Mouse (Mus musculus) urinary bladder, postnatal 25 days (tissue): ENCODE data around the gene Mfsd11.
"Not testable (repeated sequence)": the region's sequence is repeated elsewhere in the genome, so short reads cannot be mapped to it uniquely, and the experiment has no call there.

Experiments
- DNase-seq: peaks from one replicate; pipeline ENCODE4 v3.0.0; 2022; ENCODE audit warnings: low spot score

The Mfsd11 gene

GRCm38 (mm10) chr11:116821057-116821940 lies 30.9 kb upstream of the Mfsd11 start:
- DNase-seq = no peak

DNA sequence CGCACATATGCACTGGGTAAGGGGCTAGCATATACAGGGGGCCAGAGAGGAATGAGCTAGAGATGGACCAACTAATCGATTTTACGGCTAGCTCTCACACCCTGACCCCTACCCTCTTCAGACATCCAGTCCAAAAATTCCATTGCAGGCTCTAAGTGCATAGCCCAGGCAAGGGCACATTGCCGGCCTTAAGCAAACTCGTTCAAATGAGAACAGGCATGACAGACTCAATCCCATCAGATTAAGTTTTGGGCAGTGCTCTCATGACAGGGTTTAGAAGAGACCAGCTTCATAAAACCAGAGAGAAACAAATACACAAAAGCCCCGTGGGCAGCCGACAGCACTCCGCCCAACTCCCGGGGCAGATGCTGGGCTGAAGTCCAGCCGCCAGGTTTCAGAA lies 30.0 kb upstream of the Mfsd11 start:
- DNase-seq = no peak

- DNase-seq = no peak
Observed at GRCm38 (mm10) chr11:116822626-116823025, 29.6 kb upstream of the Mfsd11 start.

DNA sequence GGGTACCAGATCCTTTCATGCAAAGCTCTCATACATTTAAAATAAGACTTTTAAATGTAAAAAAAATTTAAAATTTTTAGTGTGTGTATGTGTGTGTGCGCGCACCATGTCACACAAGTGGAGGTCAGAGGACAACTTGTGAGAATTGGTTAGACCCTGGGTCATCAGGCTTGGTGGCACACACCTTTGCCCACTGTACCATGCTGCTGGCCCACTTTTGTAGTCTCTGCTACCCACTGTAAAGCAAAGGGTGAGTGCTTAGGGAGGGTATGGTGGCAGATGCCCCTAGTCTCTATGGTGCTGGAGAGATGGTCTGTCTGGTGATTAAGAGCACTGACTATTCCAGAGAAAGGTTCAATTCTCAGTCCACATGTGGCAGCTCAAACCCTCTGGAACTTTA lies 29.0 kb upstream of the Mfsd11 start:
- DNase-seq = no peak

- DNase-seq = not testable (repeated sequence)
Observed at GRCm38 (mm10) chr11:116823885-116824284, 28.4 kb upstream of the Mfsd11 start.

DNA sequence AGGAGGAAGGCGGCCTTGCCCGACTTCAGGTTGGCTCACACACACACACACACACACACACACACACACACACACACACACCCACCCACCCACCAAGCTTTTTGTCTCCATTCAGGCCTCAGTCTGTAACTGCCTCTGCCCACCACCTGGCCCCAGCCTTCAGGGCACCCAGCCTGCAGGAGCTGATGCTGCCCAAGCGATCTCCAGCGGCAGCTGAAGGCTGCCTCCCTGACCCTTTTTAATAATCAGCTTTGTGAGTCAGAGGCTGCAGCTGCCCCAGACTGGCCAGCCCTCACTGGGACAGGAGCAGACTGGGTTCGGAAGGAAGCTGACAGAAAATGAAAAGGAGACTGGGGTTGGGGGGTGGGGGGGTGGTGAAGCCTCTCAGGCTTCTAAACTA lies 27.0 kb upstream of the Mfsd11 start:
- no peak for DNase-seq

- DNase-seq = no peak
Observed at GRCm38 (mm10) chr11:116826550-116827504, 25.4 kb upstream of the Mfsd11 start.

DNA sequence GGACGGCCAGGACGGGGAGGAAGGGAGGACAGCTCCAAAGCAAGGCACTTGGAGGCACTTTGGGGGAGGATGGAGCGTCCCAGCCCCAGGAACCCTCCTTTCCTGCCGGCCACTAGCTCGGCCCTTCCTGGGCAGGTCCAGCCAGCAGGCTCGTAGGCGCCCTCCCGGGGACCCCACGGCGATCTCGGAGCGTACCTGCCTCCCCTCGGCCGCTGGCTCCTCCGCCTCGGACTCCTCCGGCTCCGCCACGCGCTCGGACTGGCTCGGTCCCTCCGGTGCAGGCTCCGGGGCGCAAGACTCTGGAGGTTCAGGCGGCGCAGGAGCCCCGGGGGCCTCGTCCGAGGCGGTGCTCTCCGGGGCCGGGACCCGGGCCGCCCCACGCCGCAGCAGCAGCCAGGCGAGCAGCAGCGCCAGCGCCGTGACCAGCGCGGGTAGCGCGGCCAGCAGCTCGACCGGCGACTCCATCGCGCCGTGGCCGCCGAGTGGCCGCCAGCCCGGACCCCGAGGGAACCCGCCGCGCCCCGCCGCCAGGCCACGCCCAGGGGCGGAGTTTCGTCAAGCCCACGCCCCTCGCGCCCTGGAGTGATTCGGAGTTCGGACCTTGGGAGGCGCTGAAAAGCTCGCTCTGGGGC lies 24.6 kb upstream of the Mfsd11 start, which contains the start of gene Mxra7:
TSS of gene Mxra7 (minus strand) at position 513 of the 632 bp plus-strand sequence.
- peak; percentile 86 for DNase-seq

GRCm38 (mm10) chr11:116832172-116832685 lies 20.0 kb upstream of the Mfsd11 start:
- no peak for DNase-seq

GRCm38 (mm10) chr11:116834954-116835353 lies 17.3 kb upstream of the Mfsd11 start:
- DNase-seq = no peak

GRCm38 (mm10) chr11:116836283-116836682 lies 16.0 kb upstream of the Mfsd11 start:
- DNase-seq = no peak

GRCm38 (mm10) chr11:116837441-116837840 lies 14.8 kb upstream of the Mfsd11 start:
- DNase-seq = no peak

- no peak for DNase-seq
Observed at GRCm38 (mm10) chr11:116838936-116839335, 13.3 kb upstream of the Mfsd11 start.

DNA sequence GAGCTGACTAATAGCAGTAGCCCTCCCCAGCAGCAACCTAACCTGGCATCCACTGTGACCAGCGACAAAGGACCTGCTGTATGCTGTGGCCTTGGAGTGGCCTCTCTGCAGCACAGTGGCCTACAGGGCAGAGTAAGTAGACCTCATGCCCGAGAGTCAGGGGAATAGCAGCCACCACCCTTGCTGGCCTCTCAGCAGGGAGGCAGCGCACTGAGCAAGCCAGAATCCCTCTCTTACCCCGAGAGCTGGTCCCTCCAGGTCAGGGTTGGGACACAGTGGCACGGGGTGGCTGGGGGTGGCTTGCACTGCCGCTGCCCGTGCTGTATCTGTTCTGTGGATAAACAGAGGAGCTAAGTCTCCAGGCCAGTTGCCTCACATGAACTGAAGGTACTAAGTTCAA lies 12.6 kb upstream of the Mfsd11 start:
- no peak for DNase-seq

DNA sequence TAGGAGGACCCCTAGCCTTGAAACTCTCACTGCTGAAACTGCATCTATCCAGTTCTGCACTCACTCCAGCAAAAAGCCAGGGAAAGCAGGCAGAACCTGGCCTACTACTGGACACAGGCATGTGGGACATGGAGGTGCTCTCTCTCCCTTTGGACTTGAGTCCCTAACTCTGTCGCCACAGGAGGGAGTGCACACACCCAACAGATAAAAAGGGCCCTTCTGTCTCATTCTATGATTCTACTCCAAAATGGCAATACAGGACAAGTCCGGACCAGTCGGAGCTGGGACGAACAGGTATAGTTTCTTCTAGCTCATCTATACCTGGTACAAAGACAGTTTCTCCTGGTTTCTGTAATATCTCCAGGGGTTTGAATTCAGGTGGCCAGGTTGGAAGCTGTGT lies 11.5 kb upstream of the Mfsd11 start:
- no peak for DNase-seq

DNA sequence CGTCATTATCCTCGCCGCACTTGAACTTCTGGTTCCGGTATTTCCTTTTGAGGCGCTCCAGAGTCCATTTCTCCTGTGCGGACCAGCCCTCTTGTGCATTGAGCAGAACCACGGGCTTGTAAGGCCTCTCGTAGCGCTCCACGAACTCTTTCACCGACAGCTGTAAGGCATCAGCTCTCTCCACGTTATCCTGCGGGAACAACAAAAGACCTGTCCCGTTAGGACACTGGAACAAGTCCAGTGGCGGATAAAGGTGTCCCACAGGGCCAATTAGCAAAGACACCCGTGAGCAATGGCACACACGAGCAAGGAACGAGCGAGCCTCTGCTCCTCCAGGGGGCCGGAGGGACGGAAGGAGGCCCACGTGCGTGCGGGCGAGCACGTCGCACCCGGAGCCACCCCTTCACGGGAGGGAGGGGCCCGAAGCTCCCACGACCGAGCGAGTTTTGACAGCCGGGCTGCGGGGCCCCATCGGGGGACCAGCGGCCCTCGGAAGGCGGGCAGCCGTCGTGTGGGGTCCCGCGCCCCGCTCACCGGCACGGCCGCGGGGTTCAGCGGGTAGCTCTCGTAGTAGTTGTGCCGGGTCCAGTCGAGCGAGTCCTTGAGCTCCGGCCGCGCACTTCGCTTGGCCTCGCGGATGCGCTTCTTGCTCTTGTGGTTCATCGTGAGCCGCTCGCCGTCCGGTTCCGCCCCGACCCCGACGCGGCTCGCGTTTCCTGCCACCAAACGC lies 9.5 kb upstream of the Mfsd11 start:
- DNase-seq = peak; percentile 54

- peak; percentile 89 for DNase-seq
Observed at GRCm38 (mm10) chr11:116843261-116844233, 8.7 kb upstream of the Mfsd11 start, which contains the start of the genes Mettl23 and Jmjd6. Gene Mettl23, plus strand, starts transcription at chr11:116843278. Gene Jmjd6, minus strand, starts transcription at chr11:116843449.

DNA sequence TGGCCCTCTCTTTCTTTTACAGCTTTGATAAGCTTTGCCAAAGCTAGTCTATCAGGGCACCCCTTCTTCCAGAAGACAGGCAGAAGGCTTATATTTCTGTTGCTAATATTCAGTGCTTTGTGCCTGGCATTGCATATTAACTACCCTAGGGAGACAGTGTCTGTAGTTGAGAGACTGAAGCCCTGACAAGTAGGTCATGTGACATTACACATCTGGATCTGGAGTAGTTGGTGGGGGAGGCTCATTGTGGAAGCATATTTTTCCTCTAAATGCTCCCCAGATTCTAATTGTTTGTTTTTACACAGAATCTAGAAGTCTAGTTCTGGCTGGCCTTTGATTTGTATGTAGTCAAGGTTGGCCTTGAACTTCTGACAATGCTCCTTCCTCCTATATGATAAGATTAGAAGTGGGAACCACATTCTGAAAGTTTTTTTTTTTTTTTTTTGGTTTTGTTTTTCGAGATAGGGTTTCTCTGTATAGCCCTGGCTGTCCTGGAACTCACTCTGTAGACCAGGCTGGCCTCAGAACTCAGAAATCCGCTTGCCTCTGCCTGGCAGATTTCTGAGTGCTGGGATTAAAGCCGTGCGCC lies 5.6 kb upstream of the Mfsd11 start:
- DNase-seq = no peak
